Mouse (Mus musculus) neutrophil, adult 5-6 weeks (primary cell): Measurements from ENCODE around the gene Exoc3l2. TPM values are rescaled to one million over a fixed set of nuclear protein-coding genes. Genes with fewer than 3 reads are reported as not detected.
A peak's percentile ranks its signal among the peaks of the same experiment; 100 is the strongest.

Experiments used
- ATAC-seq: fragments of 151-379, 151-347 bp; 2 replicates; pipeline ENCODE4 v1.8.0; 2017; ENCODE audit warnings: mild to moderate bottlenecking, moderate TSS enrichment; ENCODE audit not compliant: insufficient number of reproducible peaks, poor library complexity, low FRiP score, severe bottlenecking; ENCODE audit errors: extremely low read depth
- total RNA-seq: library from RNA; stranded (forward); fragments of 200-1000 nt; gene quantifications from 2 replicates; pipeline ENCODE4 v1.2.3, GENCODE M21; 2017

Exoc3l2 gene
- total RNA-seq, 1 experiment from 2014 or later, result not detected

DNA sequence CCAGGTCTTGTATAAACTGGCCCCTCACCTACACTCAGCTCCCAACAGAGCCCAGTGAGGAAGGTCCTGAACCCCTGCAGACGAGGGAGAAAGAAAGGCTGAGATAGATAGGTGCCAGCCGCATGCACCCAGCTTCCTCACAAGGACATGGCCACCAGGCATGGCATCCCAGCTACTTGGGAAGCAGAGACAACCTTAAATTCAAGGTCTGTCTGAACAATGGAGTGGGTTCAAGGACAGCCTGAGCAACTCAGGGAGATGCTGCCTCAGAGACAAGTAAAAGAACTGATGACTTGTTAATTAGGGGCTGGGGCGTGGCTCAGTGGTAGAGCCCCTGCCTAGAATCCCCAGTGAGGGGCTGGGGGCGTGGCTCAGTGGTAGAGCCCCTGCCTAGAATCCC is 7.9 kb upstream of the Exoc3l2 start:
- no peak for ATAC-seq

DNA sequence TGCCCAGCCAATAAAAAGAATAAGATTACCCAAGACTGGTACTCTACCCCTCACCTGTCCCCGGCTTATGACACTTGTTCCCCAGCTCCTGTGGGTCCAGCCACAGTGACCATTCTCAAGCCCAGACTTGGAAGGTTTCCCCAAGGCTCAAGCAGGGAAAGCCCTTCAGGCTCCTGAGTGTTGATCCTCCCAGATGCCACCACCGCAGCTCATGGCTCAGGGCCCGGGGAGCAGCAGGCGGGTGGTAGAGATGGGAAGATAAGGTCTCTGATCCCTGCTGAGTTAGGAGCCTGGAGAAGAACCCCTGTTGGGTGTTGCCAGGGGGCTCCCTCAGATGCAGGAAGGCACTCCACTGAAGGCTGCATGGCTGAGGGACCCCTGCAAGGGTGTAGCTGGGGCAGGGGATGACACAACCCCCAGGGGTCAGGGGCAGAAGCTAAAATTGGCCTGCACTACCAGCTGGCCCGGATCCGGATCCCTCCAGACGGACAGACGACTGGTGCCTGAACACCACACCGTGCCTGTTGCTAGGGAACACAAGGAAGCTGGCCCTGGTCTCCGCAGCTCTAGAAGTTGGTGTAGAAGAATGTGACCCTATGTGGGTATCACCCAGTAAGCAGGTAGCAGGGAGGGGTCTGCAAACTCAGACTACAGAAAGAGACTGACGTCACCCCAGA is 7.2 kb upstream of the Exoc3l2 start:
- ATAC-seq, result no peak

GRCm38 (mm10) chr7:19456628-19457027 is 6.5 kb upstream of the Exoc3l2 start:
- no peak for ATAC-seq

GRCm38 (mm10) chr7:19457414-19458071 is 5.6 kb upstream of the Exoc3l2 start:
- no peak for ATAC-seq

- ATAC-seq, result peak; percentile 37; the same call in 1 of the 2 replicates
Observed at GRCm38 (mm10) chr7:19458072-19458486, 5.1 kb upstream of the Exoc3l2 start.

GRCm38 (mm10) chr7:19458591-19459111 is 4.5 kb upstream of the Exoc3l2 start, which contains the start of gene Mark4:
Mark4 (minus strand) TSS chr7:19458821.
- ATAC-seq, result peak; percentile 64

DNA sequence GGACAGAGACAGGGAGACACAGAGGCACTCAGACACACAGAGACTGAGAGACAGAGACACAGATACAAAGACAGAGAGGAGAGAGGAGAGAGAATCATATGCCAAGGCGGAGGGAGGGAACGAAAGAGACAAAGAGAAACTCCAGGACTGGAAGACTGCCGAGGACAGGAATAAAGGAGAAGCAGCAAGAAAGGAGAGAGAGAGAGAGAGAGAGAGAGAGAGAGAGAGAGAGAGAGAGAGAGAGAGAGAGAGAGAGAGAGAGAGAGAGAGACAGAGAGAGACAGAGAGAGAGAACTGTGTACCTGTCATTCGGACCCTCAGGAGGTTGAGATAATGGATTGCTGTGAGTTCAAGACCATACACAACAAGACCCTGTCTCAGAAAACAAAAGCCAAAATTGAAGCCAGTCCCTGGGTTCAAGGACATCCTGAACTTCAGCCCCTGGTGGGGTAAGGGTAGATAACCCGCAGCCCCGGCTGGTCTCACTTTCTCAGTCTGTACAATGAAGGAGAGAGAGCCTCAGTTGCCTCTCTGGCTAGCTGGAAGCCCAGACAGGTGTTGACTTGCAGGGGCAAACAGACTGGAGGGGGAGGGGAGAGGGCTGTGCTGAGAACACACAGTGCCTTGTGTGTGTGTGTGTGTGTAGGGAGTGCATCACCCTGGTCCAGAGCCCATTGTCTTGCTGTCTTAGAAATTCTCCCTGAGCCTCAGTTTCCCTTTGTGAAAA is 3.8 kb upstream of the Exoc3l2 start:
- no peak for ATAC-seq

DNA sequence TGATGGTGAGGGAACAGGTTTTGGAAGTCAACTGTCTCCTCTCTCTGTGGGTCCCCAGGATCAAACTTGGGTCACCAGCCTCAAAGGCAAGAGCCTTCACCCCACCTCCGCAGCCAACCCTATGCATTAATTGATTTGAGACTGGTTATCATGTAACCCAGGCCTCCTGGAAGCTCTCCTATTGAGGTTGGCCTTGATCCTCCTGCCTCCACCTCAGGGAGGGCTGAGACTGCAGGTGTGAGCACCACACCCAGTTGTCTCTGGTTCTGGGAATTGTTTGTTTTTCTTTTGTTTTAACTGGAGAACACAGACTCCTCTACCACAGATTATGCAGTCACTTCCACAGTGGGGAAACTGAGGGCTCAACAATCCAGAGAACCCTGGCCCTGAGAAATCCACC is 2.6 kb upstream of the Exoc3l2 start:
- ATAC-seq, result no peak

- peak; percentile 59 for ATAC-seq
Observed at GRCm38 (mm10) chr7:19461488-19461887, 1.6 kb upstream of the Exoc3l2 start.

DNA sequence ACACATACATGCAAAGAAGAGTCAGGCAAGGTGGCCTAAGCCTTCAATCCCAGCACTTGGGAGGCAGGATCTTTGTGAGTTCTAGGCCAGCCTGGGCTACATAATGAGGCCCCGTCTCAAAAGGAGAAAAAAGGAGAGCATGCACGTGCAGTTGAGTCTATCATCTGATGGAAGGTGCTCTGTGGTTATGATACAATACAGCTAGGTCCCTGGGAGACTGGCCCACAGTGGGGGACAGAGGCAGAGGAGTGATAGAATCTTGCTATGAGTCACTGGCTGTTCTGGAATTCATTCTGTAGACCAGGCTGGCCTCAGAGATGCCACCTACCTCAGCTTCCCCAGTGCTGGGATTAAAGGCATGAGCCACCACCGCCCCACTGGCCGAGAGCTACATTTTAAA is 688 bp upstream of the Exoc3l2 start:
- ATAC-seq, result no peak

DNA sequence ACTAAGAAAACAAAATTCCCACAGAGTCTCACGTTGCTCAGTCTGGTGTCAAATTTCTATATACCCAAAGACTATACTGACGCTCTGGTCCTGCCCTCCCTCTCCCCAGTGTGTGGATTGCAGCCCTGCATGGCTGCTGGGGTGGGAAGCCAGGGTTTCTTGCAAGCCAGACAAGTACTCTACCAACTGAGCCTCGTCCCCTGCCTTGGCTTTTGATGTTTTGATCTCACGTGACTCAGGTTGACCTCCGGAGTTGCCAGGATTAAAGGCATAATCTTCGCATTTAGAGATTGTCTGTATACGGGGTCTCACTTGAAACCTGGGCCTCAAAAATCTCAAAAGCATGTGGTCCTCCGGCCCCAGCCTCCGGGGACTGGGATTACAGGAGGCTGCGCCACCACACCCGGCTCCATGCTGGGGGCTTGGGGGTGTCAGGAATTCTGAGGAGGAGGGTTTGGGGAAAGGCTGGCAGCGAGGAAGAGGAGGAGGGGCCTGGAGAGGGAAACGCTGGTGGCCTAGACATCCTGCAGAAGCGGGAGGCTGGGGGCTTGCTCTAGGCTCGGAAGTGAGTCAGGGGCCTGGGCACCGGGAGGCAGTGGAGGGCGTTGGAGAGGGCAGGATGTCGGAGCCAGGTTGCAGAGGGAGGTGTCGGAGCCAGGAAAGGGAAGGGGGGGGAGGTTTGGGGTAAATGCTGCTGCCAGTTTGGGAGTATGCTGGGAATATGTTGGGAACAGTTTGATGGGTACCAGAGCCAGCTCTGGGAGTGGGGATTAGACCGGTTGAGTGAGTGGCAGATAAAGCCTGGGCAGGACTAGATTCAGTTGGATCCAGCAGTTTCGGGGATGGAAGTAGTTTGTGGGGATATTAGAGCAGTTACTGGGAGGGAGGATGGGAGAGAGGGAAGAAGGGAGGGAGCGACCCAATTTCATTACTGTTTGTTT is 1.5 kb downstream of the Exoc3l2 start:
- no peak for ATAC-seq

DNA sequence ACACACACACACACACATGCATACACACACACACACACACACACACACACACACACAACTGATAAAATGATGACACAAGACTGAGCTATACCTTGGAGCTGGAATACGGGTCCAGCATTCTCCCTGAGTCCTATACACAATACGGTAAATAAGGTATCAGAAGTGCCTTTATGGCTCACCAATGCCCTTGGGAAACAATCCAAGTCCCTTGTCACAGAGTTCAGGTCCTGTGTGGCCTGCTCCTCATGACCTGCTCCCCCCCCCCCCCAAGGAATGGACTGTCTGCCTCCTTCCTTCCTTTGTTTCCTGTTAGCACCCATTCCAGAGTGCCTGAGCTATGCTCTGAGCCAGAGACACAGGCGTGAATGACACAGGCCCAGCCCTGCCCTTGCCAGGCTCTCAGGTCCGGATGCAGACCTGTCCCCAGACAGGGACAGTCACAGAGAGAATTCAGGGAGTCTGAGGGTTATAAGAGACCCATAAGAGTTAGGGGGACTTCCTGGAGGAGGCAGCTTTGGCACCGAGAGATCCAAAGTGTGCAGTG is 3.5 kb downstream of the Exoc3l2 start:
- ATAC-seq, result no peak

DNA sequence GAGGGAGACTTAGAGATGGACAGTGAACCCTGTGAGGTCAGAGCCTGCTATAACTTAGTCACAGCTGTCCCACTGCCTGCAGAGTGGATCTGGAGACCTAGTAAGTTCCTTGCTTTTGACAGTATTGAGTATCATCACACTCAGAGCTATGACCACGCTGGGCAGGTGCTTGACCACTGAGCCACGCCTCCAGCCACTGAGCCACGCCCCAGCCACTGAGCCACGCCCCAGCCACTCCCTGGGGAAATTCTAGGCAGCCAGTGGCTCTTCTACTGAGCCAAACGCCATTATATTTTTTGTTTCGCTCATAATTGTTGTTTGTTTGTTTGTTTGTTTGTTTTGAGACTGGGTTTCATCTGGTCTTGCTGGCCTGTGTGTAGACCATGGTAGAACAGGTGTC is 4.5 kb downstream of the Exoc3l2 start:
- ATAC-seq, result no peak

- no peak for ATAC-seq
Observed at GRCm38 (mm10) chr7:19468279-19468678, 5.1 kb downstream of the Exoc3l2 start.

GRCm38 (mm10) chr7:19469404-19469803 is 6.3 kb downstream of the Exoc3l2 start:
- ATAC-seq, result no peak

DNA sequence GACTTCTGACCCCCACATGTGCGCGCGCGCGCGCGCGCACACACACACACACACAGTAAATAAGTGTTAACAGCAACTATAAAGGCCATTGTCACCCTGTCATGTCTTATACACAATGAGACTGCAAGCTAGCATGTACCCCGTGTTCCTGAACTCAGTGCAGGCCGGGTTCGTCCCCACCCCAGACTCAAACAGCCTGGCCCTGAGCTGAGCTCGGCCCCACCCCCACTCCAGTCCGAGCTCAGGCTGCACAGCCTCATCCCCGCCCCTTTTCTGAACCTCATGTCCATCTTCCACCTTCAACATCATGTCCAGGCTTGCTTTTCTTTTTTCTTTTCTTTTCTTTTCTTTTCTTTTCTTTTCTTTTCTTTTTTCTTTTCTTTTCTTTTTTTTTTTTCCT is 7.2 kb downstream of the Exoc3l2 start:
- ATAC-seq, result no peak

GRCm38 (mm10) chr7:19472403-19472802 is 9.3 kb downstream of the Exoc3l2 start:
- peak; percentile 61 for ATAC-seq

- ATAC-seq, result peak; percentile 18; the same call in 1 of the 2 replicates
Observed at GRCm38 (mm10) chr7:19473875-19474443, 10.8 kb downstream of the Exoc3l2 start.
